Mouse (Mus musculus) adrenal gland, postnatal 14 days (tissue): ENCODE measurements around the gene Amotl2. TPM values are rescaled to one million over a fixed set of nuclear protein-coding genes. Genes with fewer than 3 reads are reported as not detected.
A peak's percentile ranks its signal among the peaks of the same experiment; 100 is the strongest.

Source experiments
- DNase-seq: peaks from one replicate; pipeline ENCODE4 v3.0.0; 2021; ENCODE audit warnings: mixed read lengths
- total RNA-seq: library from RNA; stranded (reverse); gene quantifications from 2 replicates; pipeline ENCODE4 v1.2.3, GENCODE M21; 2021

Amotl2 gene
- total RNA-seq, 1 experiment from 2014 or later = 219 TPM

GRCm38 (mm10) chr9:102719085-102719484 lies 2.6 kb downstream of the Amotl2 start:
- DNase-seq = peak; percentile 22

GRCm38 (mm10) chr9:102719936-102720566 lies 3.6 kb downstream of the Amotl2 start:
- DNase-seq = peak; percentile 37

- DNase-seq = no peak
Measured at GRCm38 (mm10) chr9:102720567-102721167, 4.2 kb downstream of the Amotl2 start.

GRCm38 (mm10) chr9:102721406-102721978 lies 5.0 kb downstream of the Amotl2 start:
- peak; percentile 25 for DNase-seq

DNA sequence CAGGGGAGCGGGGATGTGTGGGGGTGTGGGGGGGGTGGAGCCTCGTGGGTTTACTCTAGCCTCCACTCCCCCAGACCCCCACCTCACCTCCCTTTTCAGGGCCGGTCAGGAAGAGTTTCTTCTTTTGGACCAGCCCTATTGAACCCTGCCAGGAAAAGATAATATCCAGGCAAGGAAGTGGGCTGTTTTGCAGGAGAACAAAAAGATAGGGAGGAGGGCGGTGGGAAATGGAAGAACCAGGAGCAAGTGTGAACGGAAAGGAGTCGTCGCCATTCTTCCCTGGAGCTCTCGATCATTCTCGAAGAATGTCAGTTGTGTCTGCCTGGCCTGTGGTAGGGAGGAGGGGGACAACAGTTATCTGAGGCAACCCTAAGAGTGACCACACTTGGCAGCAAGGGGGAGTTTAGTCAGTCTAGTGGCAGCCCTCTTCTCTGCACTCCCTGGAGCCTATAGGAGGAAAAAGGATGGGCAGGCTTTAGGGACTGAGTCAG lies 5.6 kb downstream of the Amotl2 start:
- DNase-seq = peak; percentile 25

- DNase-seq = no peak
Measured at GRCm38 (mm10) chr9:102722750-102723149, 6.3 kb downstream of the Amotl2 start.

GRCm38 (mm10) chr9:102723241-102723709 lies 6.8 kb downstream of the Amotl2 start:
- DNase-seq = peak; percentile 33

- peak; percentile 78 for DNase-seq
Measured at GRCm38 (mm10) chr9:102723990-102724461, 7.6 kb downstream of the Amotl2 start.

DNA sequence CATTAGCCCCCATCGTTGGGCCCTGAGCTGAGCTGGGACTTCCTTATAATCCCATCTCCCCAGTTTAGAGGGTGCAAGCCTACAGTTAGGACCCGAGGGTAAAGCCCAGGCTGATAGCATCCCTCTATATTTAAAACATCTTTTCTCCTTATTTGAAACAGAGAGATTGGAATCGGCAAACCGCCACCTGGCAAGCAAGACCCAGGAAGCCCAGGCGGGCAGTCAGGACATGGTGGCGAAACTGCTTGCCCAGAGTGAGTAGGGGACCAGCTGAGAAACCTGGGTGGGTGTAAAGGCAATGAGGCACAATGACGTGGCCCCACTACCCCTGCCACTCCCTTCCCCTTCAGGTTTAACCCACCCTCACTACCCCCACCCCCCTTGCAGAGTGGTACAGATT lies 8.5 kb downstream of the Amotl2 start:
- DNase-seq = no peak

- DNase-seq = peak; percentile 95
Measured at GRCm38 (mm10) chr9:102725958-102726654, 9.6 kb downstream of the Amotl2 start.

DNA sequence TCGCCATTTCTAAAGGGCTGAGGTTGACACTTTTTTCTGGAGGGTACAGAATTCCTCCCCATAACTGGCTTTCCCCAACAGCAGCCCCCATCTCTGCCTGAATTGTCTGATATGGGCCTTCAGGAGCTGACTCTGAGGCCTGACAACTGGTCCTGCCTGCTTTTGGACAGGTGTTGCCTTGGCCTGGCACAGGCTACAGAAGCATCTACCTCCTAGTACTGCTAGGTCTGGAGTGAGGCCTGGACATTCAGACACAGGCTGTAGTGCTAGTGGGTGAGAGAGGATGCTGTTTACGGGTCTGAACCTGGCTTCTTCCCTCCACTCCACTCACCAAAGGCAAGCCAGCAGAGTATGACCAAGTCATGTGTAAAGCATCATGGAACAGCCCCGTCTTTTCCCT lies 10.3 kb downstream of the Amotl2 start:
- no peak for DNase-seq

DNA sequence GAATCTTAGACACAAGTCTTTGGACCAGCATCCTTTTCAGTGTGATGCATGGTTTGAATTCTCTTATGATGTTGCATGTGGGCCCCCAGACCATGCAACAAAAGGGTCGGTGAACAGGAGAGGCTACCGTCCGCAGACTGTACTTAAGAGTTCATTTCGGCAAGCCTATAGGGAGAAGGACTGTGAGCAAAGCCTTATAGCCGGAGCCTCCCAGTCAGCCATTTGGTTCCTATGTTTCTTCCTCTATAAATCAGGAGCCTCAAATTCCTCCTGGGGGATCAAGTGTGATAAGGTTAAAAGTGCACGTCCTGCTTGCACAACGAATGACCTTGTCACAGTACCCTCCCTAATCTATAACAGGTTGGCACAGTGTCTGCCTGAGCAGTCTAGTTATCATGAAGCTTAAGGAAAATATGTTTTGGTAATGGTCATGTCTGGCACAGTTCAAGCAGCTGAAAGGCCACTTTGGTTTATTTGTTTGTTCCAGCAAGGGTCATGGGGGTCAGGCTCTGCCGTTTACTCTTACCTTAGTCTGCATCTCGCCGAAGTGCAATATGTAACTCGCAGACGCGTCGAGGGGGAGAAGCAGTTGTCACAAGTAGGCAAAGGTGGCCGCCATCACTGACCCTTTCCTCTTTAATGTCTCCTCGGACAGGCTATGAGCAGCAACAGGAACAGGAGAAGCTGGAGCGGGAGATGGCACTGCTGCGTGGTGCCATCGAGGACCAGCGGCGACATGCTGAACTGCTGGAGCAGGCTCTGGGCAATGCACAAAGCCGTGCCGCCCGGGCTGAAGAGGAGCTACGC lies 11.4 kb downstream of the Amotl2 start:
- DNase-seq = no peak

DNA sequence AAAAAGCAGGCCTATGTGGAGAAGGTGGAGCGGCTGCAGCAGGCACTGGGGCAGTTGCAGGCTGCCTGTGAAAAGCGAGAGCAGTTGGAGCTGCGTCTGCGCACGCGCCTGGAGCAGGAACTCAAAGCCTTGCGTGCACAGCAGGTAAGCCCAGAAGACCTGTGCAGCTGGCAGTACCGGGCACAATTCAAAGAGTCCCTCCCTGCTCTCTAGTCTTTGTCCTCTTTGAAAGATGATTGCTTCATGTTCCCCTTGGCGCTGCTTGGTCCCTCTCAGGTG lies 11.9 kb downstream of the Amotl2 start:
- DNase-seq = no peak

GRCm38 (mm10) chr9:102729093-102729845 lies 12.8 kb downstream of the Amotl2 start:
- DNase-seq = no peak

- peak; percentile 70 for DNase-seq
Measured at GRCm38 (mm10) chr9:102729876-102730413, 13.5 kb downstream of the Amotl2 start.

DNA sequence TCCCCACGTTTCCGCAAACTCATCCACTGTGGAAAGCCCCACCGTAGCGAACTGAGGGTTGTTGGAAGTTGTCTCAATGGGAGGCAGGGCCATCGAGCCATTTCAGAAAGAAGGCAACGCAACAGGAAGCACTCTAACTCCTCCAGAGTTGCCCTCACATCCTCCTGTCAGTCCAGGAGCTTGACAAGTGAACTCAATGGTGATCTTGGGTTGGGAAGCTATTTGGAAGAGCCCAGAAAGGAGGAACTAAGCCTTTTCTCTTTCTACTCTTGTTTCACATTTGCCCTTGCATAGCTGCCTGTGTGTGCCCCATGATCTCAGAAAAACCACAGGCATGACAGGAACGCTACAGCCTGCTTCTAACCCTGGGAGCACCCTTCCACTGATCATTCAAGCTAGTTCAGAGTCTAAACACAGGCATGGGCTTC lies 14.6 kb downstream of the Amotl2 start:
- DNase-seq = no peak

DNA sequence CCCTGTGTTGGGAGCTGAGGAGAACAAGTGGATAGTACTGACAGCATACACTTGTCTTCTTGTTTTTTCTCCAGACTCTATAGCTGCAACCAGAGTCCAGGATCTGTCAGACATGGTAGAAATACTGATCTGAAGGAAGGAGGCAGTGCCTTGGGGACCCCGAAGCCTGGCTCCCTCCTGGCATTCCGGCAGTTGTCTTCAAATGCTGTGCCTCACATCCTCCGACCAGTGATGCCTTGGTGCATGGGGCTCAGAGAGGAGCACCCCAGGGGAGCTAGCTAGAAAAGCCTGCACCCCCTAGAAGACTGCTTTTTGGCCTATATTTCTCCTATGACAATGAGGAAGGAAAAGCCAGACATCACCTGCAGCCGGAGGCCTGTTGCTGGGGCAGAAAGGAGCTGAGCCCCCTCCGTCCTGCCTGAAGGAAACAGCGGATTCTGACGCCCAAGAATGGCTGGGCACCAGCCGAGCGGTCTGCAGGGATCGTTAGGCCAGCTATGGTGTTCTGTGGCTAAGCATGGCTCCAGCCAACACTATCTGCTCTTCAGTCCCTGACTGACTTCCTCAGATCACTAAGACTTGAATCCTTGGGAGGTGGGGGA lies 15.2 kb downstream of the Amotl2 start:
- DNase-seq = no peak

- DNase-seq = no peak
Measured at GRCm38 (mm10) chr9:102732326-102732865, 15.9 kb downstream of the Amotl2 start.

- DNase-seq = peak; percentile 32
Measured at GRCm38 (mm10) chr9:102733459-102733858, 17.0 kb downstream of the Amotl2 start.
